Mouse (Mus musculus): ENCODE measurements around the gene Esp1. TPM values are rescaled to one million over a fixed set of nuclear protein-coding genes. Genes with fewer than 3 reads are reported as not detected.
"Not testable (repeated sequence)": the region's sequence is repeated elsewhere in the genome, so short reads cannot be mapped to it uniquely, and the experiment has no call there.

Gene Esp1
- polyA plus RNA-seq (2015; fragmentation: Nextera tagmentation; extraction: Ambion mirVana): not detected in 2 replicates

GRCm38 (mm10) chr17:40726820-40727219, at the start of gene Esp1:
TSS of gene Esp1 (plus strand) at chr17:40727120.
- WGBS: 80% methylated on average over 2 of the region's 2 CpGs
- H3K4me2 ChIP-seq: no peak within 1 kb of the TSS
- H3K27ac ChIP-seq (replicated peaks): no peak within 1 kb of the TSS
- H3K36me3 ChIP-seq: no peaks in the 10 kb centered on the region
- no peaks in the 10 kb centered on the region for H3K4me1 ChIP-seq
- H3K27me3 ChIP-seq (replicated peaks): no peaks in the 10 kb centered on the region
- no peak within 1 kb of the TSS for H3K4me3 ChIP-seq
- no peak within 1 kb of the TSS for H3K9ac ChIP-seq
- no peaks in the 10 kb centered on the region for H3K9me3 ChIP-seq
- ATAC-seq (ENCODE audit: extremely low read depth, insufficient number of reproducible peaks, low FRiP score, low TSS enrichment): no peak

GRCm38 (mm10) chr17:40716273-40716672, 10.6 kb upstream of the Esp1 start:
- H3K9me3 ChIP-seq: 0 out of 2 replicates have a peak, but pooled peaks cover 4% of the 10 kb centered on the region
- H3K4me2 ChIP-seq: no peak overlapping the region
- H3K9ac ChIP-seq: no peak overlapping the region
- no peaks in the 10 kb centered on the region for H3K4me1 ChIP-seq
- H3K27ac ChIP-seq (replicated peaks): no peak overlapping the region
- no peak for ATAC-seq (ENCODE audit: extremely low read depth, insufficient number of reproducible peaks, low FRiP score, low TSS enrichment)
- no peaks in the 10 kb centered on the region for H3K27me3 ChIP-seq (replicated peaks)
- no peaks in the 10 kb centered on the region for H3K36me3 ChIP-seq
- H3K4me3 ChIP-seq: no peak overlapping the region

GRCm38 (mm10) chr17:40717055-40717454, 9.9 kb upstream of the Esp1 start:
- H3K36me3 ChIP-seq; ATAC-seq (ENCODE audit: extremely low read depth, insufficient number of reproducible peaks, low FRiP score, low TSS enrichment); H3K27ac ChIP-seq (replicated peaks); H3K9ac ChIP-seq; H3K4me2 ChIP-seq; H3K9me3 ChIP-seq; H3K4me3 ChIP-seq; H3K27me3 ChIP-seq (replicated peaks); H3K4me1 ChIP-seq: not testable (repeated sequence)

GRCm38 (mm10) chr17:40731296-40731695, 4.4 kb downstream of the Esp1 start:
- H3K36me3 ChIP-seq: no peaks in the 10 kb centered on the region
- H3K27me3 ChIP-seq (replicated peaks): no peaks in the 10 kb centered on the region
- H3K9me3 ChIP-seq: no peaks in the 10 kb centered on the region
- H3K9ac ChIP-seq: no peak overlapping the region
- H3K4me1 ChIP-seq: no peaks in the 10 kb centered on the region
- 65% methylated on average over 2 of the region's 2 CpGs for WGBS
- ATAC-seq (ENCODE audit: extremely low read depth, insufficient number of reproducible peaks, low FRiP score, low TSS enrichment): no peak
- H3K4me2 ChIP-seq: no peak overlapping the region
- H3K27ac ChIP-seq (replicated peaks): no peak overlapping the region
- H3K4me3 ChIP-seq: no peak overlapping the region

- Histone ChIP-seq H3K4me2 (no peak overlapping the region), H3K27ac (replicated peaks) (no peak overlapping the region), H3K9ac (no peak overlapping the region), H3K36me3 (no peaks in the 10 kb centered on the region), H3K4me1 (no peaks in the 10 kb centered on the region), H3K27me3 (replicated peaks) (no peaks in the 10 kb centered on the region), H3K4me3 (no peak overlapping the region), H3K9me3 (no peaks in the 10 kb centered on the region)
- ATAC-seq (ENCODE audit: extremely low read depth, insufficient number of reproducible peaks, low FRiP score, low TSS enrichment): no peak
- WGBS: 42% methylated on average over 4 of the region's 4 CpGs
These were observed 4.8 kb downstream of the Esp1 start for GRCm38 (mm10) chr17:40731724-40732123.

- H3K36me3 ChIP-seq: no peaks in the 10 kb centered on the region
- ATAC-seq (ENCODE audit: extremely low read depth, insufficient number of reproducible peaks, low FRiP score, low TSS enrichment): no peak
- H3K9ac ChIP-seq: no peak overlapping the region
- no peaks in the 10 kb centered on the region for H3K27me3 ChIP-seq (replicated peaks)
- no peak overlapping the region for H3K4me2 ChIP-seq
- H3K4me1 ChIP-seq: no peaks in the 10 kb centered on the region
- H3K27ac ChIP-seq (replicated peaks): no peak overlapping the region
- 68% methylated on average over 4 of the region's 4 CpGs for WGBS
- H3K4me3 ChIP-seq: no peak overlapping the region
- no peaks in the 10 kb centered on the region for H3K9me3 ChIP-seq
These were observed 36.7 kb downstream of the Esp1 start for GRCm38 (mm10) chr17:40763662-40764061.

GRCm38 (mm10) chr17:40767120-40767519, 40.2 kb downstream of the Esp1 start:
- Histone ChIP-seq H3K9me3 (no peaks in the 10 kb centered on the region), H3K27me3 (replicated peaks) (no peaks in the 10 kb centered on the region), H3K4me1 (no peaks in the 10 kb centered on the region), H3K4me3 (no peak overlapping the region), H3K9ac (no peak overlapping the region), H3K36me3 (no peaks in the 10 kb centered on the region), H3K4me2 (no peak overlapping the region), H3K27ac (replicated peaks) (no peak overlapping the region)
- ATAC-seq (ENCODE audit: extremely low read depth, insufficient number of reproducible peaks, low FRiP score, low TSS enrichment): no peak
- 54% methylated on average over 1 of the region's 1 CpGs for WGBS

Other genes starting within 250 kb of the Esp1 start
- not detected in 2 replicates for gene Esp8, start 207.1 kb upstream of the Esp1 start, polyA plus RNA-seq (2015; fragmentation: Nextera tagmentation; extraction: Ambion mirVana)
- gene Esp6, start 165.6 kb upstream of the Esp1 start, polyA plus RNA-seq (2015; fragmentation: Nextera tagmentation; extraction: Ambion mirVana): not detected in 2 replicates
- gene Esp4, start 128.5 kb upstream of the Esp1 start, polyA plus RNA-seq (2015; fragmentation: Nextera tagmentation; extraction: Ambion mirVana): not detected in 2 replicates
- gene Esp3, start 95.0 kb upstream of the Esp1 start, polyA plus RNA-seq (2015; fragmentation: Nextera tagmentation; extraction: Ambion mirVana): not detected in 2 replicates
- gene Crisp2, start 79.9 kb downstream of the Esp1 start, polyA plus RNA-seq (2015; fragmentation: Nextera tagmentation; extraction: Ambion mirVana): not detected in 2 replicates
- 4.4 and 7.7 TPM in 2 replicates for gene Rhag, start 84.0 kb downstream of the Esp1 start, polyA plus RNA-seq (2015; fragmentation: Nextera tagmentation; extraction: Ambion mirVana)
- gene 9130008F23Rik, start 153.4 kb downstream of the Esp1 start, polyA plus RNA-seq (2015; fragmentation: Nextera tagmentation; extraction: Ambion mirVana): 2.0 and 2.3 TPM in 2 replicates
- gene Glyatl3, start 187.2 kb downstream of the Esp1 start, polyA plus RNA-seq (2015; fragmentation: Nextera tagmentation; extraction: Ambion mirVana): not detected in 2 replicates
- 31.0 and 33.8 TPM in 2 replicates for gene Mut, start 207.6 kb downstream of the Esp1 start, polyA plus RNA-seq (2015; fragmentation: Nextera tagmentation; extraction: Ambion mirVana)
- gene Cenpq, start 207.9 kb downstream of the Esp1 start, polyA plus RNA-seq (2015; fragmentation: Nextera tagmentation; extraction: Ambion mirVana): 15.5 and 15.8 TPM in 2 replicates

Measured in heart, embryonic 13.5 days (tissue).